23 mouse cellular contexts compared by ENCODE assay signal in the genomic region with DNA sequence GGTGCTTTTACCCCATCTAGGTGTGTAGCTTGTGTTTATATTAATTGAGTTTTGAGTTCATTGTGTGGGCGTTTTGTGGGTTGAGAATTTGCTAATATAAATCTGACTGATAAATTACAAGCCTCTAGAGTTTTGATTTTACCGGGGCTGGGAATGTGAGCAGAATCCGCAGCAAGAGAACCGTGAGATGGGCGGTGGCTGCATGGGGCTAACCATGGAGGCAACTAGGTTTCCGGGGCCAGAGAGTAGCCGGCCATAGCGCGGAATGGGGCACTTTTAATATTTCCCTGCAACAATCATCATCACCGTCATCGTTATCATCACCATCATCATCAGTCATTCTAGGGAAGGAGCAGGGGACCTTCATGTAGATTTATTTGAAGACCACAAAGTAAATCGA. TPM values are rescaled to one million over a fixed set of nuclear protein-coding genes. Genes with fewer than 3 reads are reported as not detected.
A peak's percentile ranks its signal among the peaks of the same experiment; 100 is the strongest.
DNase-seq lines count a peak whose midpoint lies in the region; TF ChIP-seq lines count a peak whose summit lies in the region.
"Had no signal": no experiment of that assay in that cellular context is flagged by ENCODE, and none has a peak within 500 bp of the region (broad histone marks: within the 10 kb centered on the region; RNA-seq: fewer than 3 reads in every experiment).

No protein-coding gene starts in this region.

- DNase-seq in gastrocnemius, postnatal 10 days, result peak; percentile 1
- DNase-seq in gastrocnemius, postnatal 14 days, result no peak
- peak; percentile 56 for DNase-seq in heart, embryonic 10.5 days (ENCODE audit: low spot score)
- no peak for DNase-seq in heart, adult 2 months
- peak; percentile 5 to 56 for DNase-seq in urinary bladder, postnatal 4 days (ENCODE audit: low spot score in 2 of 2)
- DNase-seq in urinary bladder, postnatal 14 days (ENCODE audit: low spot score), result no peak
- no peak for DNase-seq in right cerebral cortex, adult 2 months (ENCODE audit: low spot score in 2 of 2)
- DNase-seq: adrenal gland, adult 2 months; adrenal gland, postnatal 10 days; adrenal gland, postnatal 25 days; cerebellum, adult 11 months; cerebellum, adult 18-20 months; cerebellum, adult 8-10 months; cerebellum, adult 9-11 months; cerebellum, postnatal 14 days; cerebellum, postnatal 36 days; embryo, embryonic 11 days had no signal

- peaks cover 5% of the 10 kb centered on the region for H3K9me3 ChIP-seq in heart, embryonic 10.5 days
- H3K9me3 ChIP-seq: forebrain, embryonic 10.5 days; forebrain, embryonic 13.5 days; forebrain, embryonic 15.5 days had no signal

- H3K27me3 ChIP-seq in heart, embryonic 10.5 days (ENCODE audit: insufficient read depth, poor library complexity, severe bottlenecking), result no peaks in the 10 kb centered on the region; the same call in 1 of the 2 replicates
- no peaks in the 10 kb centered on the region for H3K27me3 ChIP-seq in heart, adult 2 months (ENCODE audit: control insufficient read depth, insufficient read depth, low read length)
- H3K27me3 ChIP-seq: embryonic facial prominence, embryonic 13.5 days; embryonic facial prominence, embryonic 15.5 days; forebrain, embryonic 13.5 days; forebrain, embryonic 15.5 days had no signal

- no peak overlapping the region for H3K4me3 ChIP-seq in heart, embryonic 10.5 days
- H3K4me3 ChIP-seq in heart, adult 2 months, result no peak overlapping the region
- H3K4me3 ChIP-seq: embryonic facial prominence, embryonic 13.5 days; embryonic facial prominence, embryonic 15.5 days; erythroblast, embryonic 14.5 days; forebrain, embryonic 10.5 days; forebrain, embryonic 13.5 days; forebrain, embryonic 15.5 days had no signal

- no peak overlapping the region for H3K9ac ChIP-seq in heart, adult 2 months (ENCODE audit: low read depth, low read length)
- H3K9ac ChIP-seq: embryonic facial prominence, embryonic 13.5 days; embryonic facial prominence, embryonic 15.5 days; forebrain, embryonic 13.5 days; forebrain, embryonic 15.5 days had no signal

- WGBS in heart, embryonic 10.5 days, result 88% methylated on average over 12 of the region's 12 CpGs
- 93% methylated on average over 12 of the region's 12 CpGs for WGBS in heart, adult 2 months

- H3K4me1 ChIP-seq in heart, embryonic 10.5 days, result no peaks in the 10 kb centered on the region
- no peaks in the 10 kb centered on the region for H3K4me1 ChIP-seq in heart, adult 2 months (ENCODE audit: control insufficient read depth, insufficient read depth, low read length)
- H3K4me1 ChIP-seq: embryonic facial prominence, embryonic 15.5 days; forebrain, embryonic 13.5 days had no signal

- no peak for TF ChIP-seq CTCF in heart, adult 2 months (IDR thresholded peaks at IDR 0.05)

- H3K36me3 ChIP-seq in heart, embryonic 10.5 days, result no peaks in the 10 kb centered on the region
- H3K36me3 ChIP-seq in heart, adult 2 months (ENCODE audit: control insufficient read depth, insufficient read depth, low read length), result no peaks in the 10 kb centered on the region
- H3K36me3 ChIP-seq: embryonic facial prominence, embryonic 13.5 days; embryonic facial prominence, embryonic 15.5 days; forebrain, embryonic 10.5 days; forebrain, embryonic 15.5 days had no signal

- TF ChIP-seq EP300 in heart, adult 2 months (IDR thresholded peaks at IDR 0.05; ENCODE audit: insufficient read depth, low read depth, low read length), result no peak

- H3K79me2 ChIP-seq in heart, adult 2 months (replicated peaks; ENCODE audit: control insufficient read depth, insufficient read depth, low read length), result no peaks in the 10 kb centered on the region

- no peak overlapping the region for H3K27ac ChIP-seq in heart, embryonic 10.5 days
- no peak overlapping the region for H3K27ac ChIP-seq in heart, adult 2 months
- H3K27ac ChIP-seq: embryonic facial prominence, embryonic 13.5 days; embryonic facial prominence, embryonic 15.5 days; forebrain, embryonic 10.5 days; forebrain, embryonic 13.5 days; forebrain, embryonic 15.5 days had no signal

- no peak for TF ChIP-seq POLR2A in heart, adult 2 months (IDR thresholded peaks at IDR 0.05; ENCODE audit: insufficient read depth, low read depth, low read length)

- intact Hi-C loops in gastrocnemius, postnatal 14 days (cut with DNase I; ENCODE audit: low total_unique reads), result no loop called here
- intact Hi-C loops in heart, adult 2 months (cut with DNase I), result no loop called here

RNA-seq across cellular contexts. Expression of gene Scml4, which starts 59.6 kb away (rescaled TPM):
- 1 to 10 TPM; 3.3 to 3.8 TPM for total RNA-seq in gastrocnemius, postnatal 10 days (2021)
- 1 to 10 TPM; 2.0 to 2.8 TPM for total RNA-seq in gastrocnemius, postnatal 14 days (2021)
- polyA plus RNA-seq in heart, embryonic 10.5 days (2016; fragmentation: Nextera tagmentation; extraction: Ambion mirVana), result 0.79 and 1.0 TPM in 2 replicates
- total RNA-seq in heart, adult 2 months (2021), result 1 to 10 TPM in 1 of 2 experiments, under 1 TPM in 1; 0.84 to 1.3 TPM
- polyA plus RNA-seq in heart, adult 2 months (2012; rRNA removed), result 1.3 and 2.1 TPM in 2 replicates
- polyA plus RNA-seq: erythroblast, embryonic 14.5 days had no signal

Comparison
In these comparisons a context has a peak if more than half of its experiments do, and no peak if none do; other contexts are left out.
1. DNase-seq: peak in gastrocnemius, postnatal 10 days (single experiment), heart, embryonic 10.5 days (single experiment) and urinary bladder, postnatal 4 days (2 of 2); none in gastrocnemius, postnatal 14 days (single experiment), heart, adult 2 months (0 of 2), urinary bladder, postnatal 14 days (single experiment) and right cerebral cortex, adult 2 months (0 of 2).